Mouse (Mus musculus) ES-E14 (cell line): ENCODE results near the gene Mthfd1l.

Experiments used
- CHD2 ChIP-seq: IDR thresholded peaks from 2 replicates; pipeline ENCODE4 v1.6.1; 2014; ENCODE audit warnings: mild to moderate bottlenecking, low read depth, low read length, inconsistent platforms
- HCFC1 ChIP-seq: IDR thresholded peaks from 2 replicates; pipeline ENCODE4 v1.6.1; 2012; ENCODE audit warnings: low read length, inconsistent platforms, borderline replicate concordance; ENCODE audit not compliant: insufficient read depth
- ZC3H11A ChIP-seq: IDR thresholded peaks from 2 replicates; pipeline ENCODE4 v1.6.1; 2012; ENCODE audit warnings: low read depth, mild to moderate bottlenecking, inconsistent platforms, low read length, borderline replicate concordance

GRCm38 (mm10) chr10:4174717-4175116 is 201.8 kb downstream of the Mthfd1l start:
- TF ChIP-seq ZC3H11A (no peak), HCFC1 (no peak), CHD2 (no peak)
